Mouse (Mus musculus): Measurements from ENCODE around the gene Mbd3.

The Mbd3 gene

GRCm38 (mm10) chr10:80399191-80399972, at the start of gene Mbd3:
Mbd3 (minus strand) TSS chr10:80399550.
- DNase-seq = peak; percentile 100

- DNase-seq = peak; percentile 84 to 92
These were observed 46.7 kb upstream of the Mbd3 start for GRCm38 (mm10) chr10:80445898-80446601.

GRCm38 (mm10) chr10:80445052-80445451, 45.7 kb upstream of the Mbd3 start:
- no peak for DNase-seq

GRCm38 (mm10) chr10:80444339-80445045, 45.1 kb upstream of the Mbd3 start:
- no peak for DNase-seq

- no peak for DNase-seq
These were observed 44.4 kb upstream of the Mbd3 start for GRCm38 (mm10) chr10:80443575-80444278.

- DNase-seq = no peak
These were observed 43.6 kb upstream of the Mbd3 start for GRCm38 (mm10) chr10:80442989-80443388.

GRCm38 (mm10) chr10:80441598-80441997, 42.2 kb upstream of the Mbd3 start:
- DNase-seq = no peak

- no peak for DNase-seq
These were observed 40.7 kb upstream of the Mbd3 start for GRCm38 (mm10) chr10:80440031-80440430.

GRCm38 (mm10) chr10:80437973-80438372, 38.6 kb upstream of the Mbd3 start:
- peak in 1 of 2 experiments; percentile 23 for DNase-seq

GRCm38 (mm10) chr10:80436276-80436675, 36.9 kb upstream of the Mbd3 start:
- DNase-seq = peak; percentile 26 to 30

GRCm38 (mm10) chr10:80435764-80436163, 36.4 kb upstream of the Mbd3 start:
- DNase-seq = no peak

GRCm38 (mm10) chr10:80434823-80435222, 35.5 kb upstream of the Mbd3 start:
- no peak for DNase-seq

GRCm38 (mm10) chr10:80434233-80434592, 34.9 kb upstream of the Mbd3 start:
- DNase-seq = no peak

GRCm38 (mm10) chr10:80433513-80434232, 34.3 kb upstream of the Mbd3 start, which contains the start of gene Tcf3:
Tcf3 (minus strand) TSS chr10:80433647.
- peak; percentile 96 to 99 for DNase-seq

- peak; percentile 24 to 46 for DNase-seq
These were observed 33.7 kb upstream of the Mbd3 start for GRCm38 (mm10) chr10:80432936-80433512.

- DNase-seq = no peak
These were observed 33.0 kb upstream of the Mbd3 start for GRCm38 (mm10) chr10:80432387-80432785.

GRCm38 (mm10) chr10:80431570-80432386, 32.4 kb upstream of the Mbd3 start:
- peak in 1 of 2 experiments; percentile 39 for DNase-seq

- no peak for DNase-seq
These were observed 31.1 kb upstream of the Mbd3 start for GRCm38 (mm10) chr10:80430375-80430980.

- no peak for DNase-seq
These were observed 30.4 kb upstream of the Mbd3 start for GRCm38 (mm10) chr10:80429800-80430199.

- no peak for DNase-seq
These were observed 25.7 kb upstream of the Mbd3 start for GRCm38 (mm10) chr10:80425041-80425440.
